Mouse (Mus musculus): ENCODE results near the gene Nxnl1.

- TF ChIP-seq CTCF (IDR thresholded peaks at IDR 0.05; ENCODE audit: extremely low read depth, insufficient read length, insufficient replicate concordance, low read depth, low read length) = no peak
- TF ChIP-seq POLR2A (IDR thresholded peaks at IDR 0.05; ENCODE audit: low read depth, low read length) = no peak
These were observed 12.4 kb downstream of the Nxnl1 start for GRCm38 (mm10) chr8:71554001-71554400.

Data from small intestine, adult 2 months (tissue).